Comparison of ENCODE assay signal across 11 mouse cellular contexts in the genomic region with DNA sequence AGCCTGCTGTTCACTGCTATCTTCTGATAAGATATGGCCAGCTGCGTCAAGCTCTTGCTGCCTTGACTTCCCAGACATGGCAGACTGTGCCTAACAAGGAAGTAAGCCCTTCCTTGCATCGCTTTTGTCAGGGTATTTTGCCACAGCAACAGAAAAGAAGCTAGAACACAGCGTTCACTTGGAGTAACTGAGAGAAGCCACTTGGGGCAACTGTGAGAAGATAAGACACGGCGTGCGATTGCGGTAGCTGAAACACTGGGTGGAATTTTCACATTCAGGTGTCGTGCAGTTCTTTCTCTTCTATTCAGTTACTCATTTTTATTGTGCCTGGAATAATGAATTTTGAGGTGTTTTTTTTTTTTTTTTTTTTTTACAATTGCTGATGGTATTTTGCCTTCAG.
"Had no signal": no experiment of that assay in that cellular context is flagged by ENCODE, and none has a peak within 500 bp of the region (broad histone marks: within the 10 kb centered on the region; RNA-seq: fewer than 3 reads in every experiment).

No protein-coding gene starts in this region.

- H3K4me3 ChIP-seq: limb, embryonic 15.5 days; liver, embryonic 12.5 days; megakaryocyte, embryonic 14.5 days had no signal

- ATAC-seq: liver, embryonic 12.5 days; midbrain, embryonic 16.5 days had no signal

- H3K27ac ChIP-seq: limb, embryonic 15.5 days; liver, embryonic 12.5 days had no signal

- DNase-seq: kidney, postnatal 10 days; kidney, postnatal 4 days; lung, embryonic 14.5 days; lung, postnatal 10 days; lung, postnatal 4 days; right cerebral cortex, postnatal 14 days; thymus, postnatal 4 days had no signal
